Mouse (Mus musculus) ES-Bruce4 (cell line): ENCODE measurements at regions not wholly inside any gene's neighbourhood (a gene's known extent, or its start where the extent isn't known, plus 50 kb on each side); places are given as distances from the start of the nearest gene placed in this dataset.

Experiments
- CTCF ChIP-seq: IDR thresholded peaks from one replicate; pipeline ENCODE4 v1.8.1; 2011; ENCODE audit warnings: low read depth, low read length
- POLR2A ChIP-seq: IDR thresholded peaks from one replicate; pipeline ENCODE4 v1.8.1; 2011; ENCODE audit warnings: low read length; ENCODE audit not compliant: insufficient read depth

- no peak for TF ChIP-seq POLR2A
- no peak for TF ChIP-seq CTCF
Observed at GRCm38 (mm10) chr6:4445906-4446305, 58.7 kb upstream of the Col1a2 start.
